Mouse (Mus musculus) kidney, adult 9 months (tissue): ENCODE results near the gene Taar1.

Source experiments
- DNase-seq: peaks from one replicate; pipeline ENCODE4 v3.0.0; 2022

Taar1 gene

GRCm38 (mm10) chr10:23920056-23920455 lies at the start of gene Taar1:
Gene Taar1 (plus strand): TSS chr10:23920356.
- DNase-seq: no peak

- peak; percentile 64 for DNase-seq
These were observed 39.5 kb upstream of the Taar1 start for GRCm38 (mm10) chr10:23880695-23881094.

- DNase-seq: peak; percentile 63
These were observed 35.2 kb upstream of the Taar1 start for GRCm38 (mm10) chr10:23884910-23885309.

GRCm38 (mm10) chr10:23886060-23886459 lies 34.1 kb upstream of the Taar1 start:
- DNase-seq: no peak

- no peak for DNase-seq
These were observed 27.2 kb upstream of the Taar1 start for GRCm38 (mm10) chr10:23892987-23893386.

- DNase-seq: peak; percentile 87
These were observed 25.4 kb upstream of the Taar1 start, which contains the start of gene Vnn1 for GRCm38 (mm10) chr10:23894601-23895349. Gene Vnn1 (plus strand): TSS chr10:23894688.

GRCm38 (mm10) chr10:23895376-23895775 lies 24.8 kb upstream of the Taar1 start:
- DNase-seq: peak; percentile 61

GRCm38 (mm10) chr10:23901119-23901518 lies 19.0 kb upstream of the Taar1 start:
- DNase-seq: no peak

- DNase-seq: peak; percentile 57
These were observed 14.5 kb upstream of the Taar1 start for GRCm38 (mm10) chr10:23905661-23906060.

GRCm38 (mm10) chr10:23922468-23922867 lies 2.3 kb downstream of the Taar1 start:
- no peak for DNase-seq

GRCm38 (mm10) chr10:23923941-23924340 lies 3.8 kb downstream of the Taar1 start:
- no peak for DNase-seq

- no peak for DNase-seq
These were observed 17.5 kb downstream of the Taar1 start for GRCm38 (mm10) chr10:23937613-23938012.

GRCm38 (mm10) chr10:23938312-23938711 lies 18.2 kb downstream of the Taar1 start, which contains the start of gene Taar2:
Gene Taar2 (plus strand): TSS chr10:23938572.
- DNase-seq: no peak

- DNase-seq: peak; percentile 6
These were observed 22.3 kb downstream of the Taar1 start for GRCm38 (mm10) chr10:23942465-23942864.

- DNase-seq: no peak
These were observed 27.9 kb downstream of the Taar1 start for GRCm38 (mm10) chr10:23948026-23948425.

- no peak for DNase-seq
These were observed 29.4 kb downstream of the Taar1 start, which contains the start of gene Taar3 for GRCm38 (mm10) chr10:23949508-23950005. Gene Taar3 (plus strand): TSS chr10:23949558.

- no peak for DNase-seq
These were observed 31.6 kb downstream of the Taar1 start for GRCm38 (mm10) chr10:23951714-23952113.

- DNase-seq: peak; percentile 71
These were observed 38.9 kb downstream of the Taar1 start for GRCm38 (mm10) chr10:23959071-23959470.

- DNase-seq: no peak
These were observed 40.3 kb downstream of the Taar1 start, which contains the start of gene Taar4 for GRCm38 (mm10) chr10:23960444-23960915. Gene Taar4 (plus strand): TSS chr10:23960494.

GRCm38 (mm10) chr10:23963444-23963843 lies 43.3 kb downstream of the Taar1 start:
- DNase-seq: no peak

- no peak for DNase-seq
These were observed 44.9 kb downstream of the Taar1 start for GRCm38 (mm10) chr10:23964921-23965610.

GRCm38 (mm10) chr10:23970656-23971165 lies 50.6 kb downstream of the Taar1 start, which contains the start of gene Taar5:
Gene Taar5 (plus strand): TSS chr10:23970706.
- DNase-seq: no peak
